Mouse (Mus musculus) ES-E14 (cell line): ENCODE results near the gene Fxr2. TPM values are rescaled to one million over a fixed set of nuclear protein-coding genes. Genes with fewer than 3 reads are reported as not detected.

Experiments used
- DNase-seq: peaks from one replicate; pipeline ENCODE4 v3.0.0-alpha.2; 2013; ENCODE audit warnings: low read depth, low spot score
- H3K27ac ChIP-seq: 2 replicates; pipeline ENCODE4 v1.5.1; 2012; ENCODE audit warnings: low read depth, mild to moderate bottlenecking, low read length, moderate library complexity, mixed read lengths; ENCODE audit not compliant: poor library complexity, insufficient read depth, severe bottlenecking
- H3K36me3 ChIP-seq: 2 replicates; pipeline ENCODE4 v1.6.1; 2012; ENCODE audit warnings: mild to moderate bottlenecking, low read length, moderate library complexity, mixed read lengths; ENCODE audit not compliant: control insufficient read depth, poor library complexity, insufficient read depth, severe bottlenecking
- H3K4me1 ChIP-seq, 2 experiments: fragments of 150-350 bp in 1 of 2; sonication (generic) in 1 of 2; 2 replicates each; pipeline ENCODE4 v1.6.1; 2012; ENCODE audit warnings: low read length in 2 of 2, mild to moderate bottlenecking in 1 of 2, mixed read lengths in 1 of 2; ENCODE audit not compliant: control insufficient read depth in 2 of 2, insufficient read depth in 2 of 2, poor library complexity in 1 of 2
- H3K4me3 ChIP-seq, 2 experiments: fragments of 150-350 bp in 1 of 2; sonication (generic) in 1 of 2; 2 replicates each; pipeline ENCODE4 v1.5.1; 2012; ENCODE audit warnings: low read length in 2 of 2, low read depth in 1 of 2, mild to moderate bottlenecking in 1 of 2, mixed read lengths in 1 of 2; ENCODE audit not compliant: insufficient read depth in 1 of 2, poor library complexity in 1 of 2, severe bottlenecking in 1 of 2
- H3K9ac ChIP-seq: 2 replicates; pipeline ENCODE4 v1.6.1; 2012; ENCODE audit warnings: low read depth, mild to moderate bottlenecking, low read length, mixed read lengths; ENCODE audit not compliant: poor library complexity, insufficient read depth, severe bottlenecking
- H3K9me3 ChIP-seq: fragments of 150-350 bp; sonication (generic); 2 replicates; pipeline ENCODE4 v1.6.1; 2012; ENCODE audit warnings: low read depth, mild to moderate bottlenecking, low read length; ENCODE audit not compliant: control insufficient read depth, insufficient read depth
- CHD2 ChIP-seq: IDR thresholded peaks from 2 replicates; pipeline ENCODE4 v1.6.1; 2014; ENCODE audit warnings: mild to moderate bottlenecking, low read depth, low read length, inconsistent platforms
- HCFC1 ChIP-seq: IDR thresholded peaks from 2 replicates; pipeline ENCODE4 v1.6.1; 2012; ENCODE audit warnings: low read length, inconsistent platforms, borderline replicate concordance; ENCODE audit not compliant: insufficient read depth
- MAFK ChIP-seq: IDR thresholded peaks from 2 replicates; pipeline ENCODE4 v1.6.1; 2014; ENCODE audit warnings: mild to moderate bottlenecking, low read depth, low read length, inconsistent platforms; ENCODE audit not compliant: insufficient read depth
- ZC3H11A ChIP-seq: IDR thresholded peaks from 2 replicates; pipeline ENCODE4 v1.6.1; 2012; ENCODE audit warnings: low read depth, mild to moderate bottlenecking, inconsistent platforms, low read length, borderline replicate concordance
- ZNF384 ChIP-seq: IDR thresholded peaks from 2 replicates; pipeline ENCODE4 v1.6.1; 2012; ENCODE audit warnings: low read depth, low read length, inconsistent platforms
- in situ Hi-C, 2 experiments: fragments of 600-800 bp; cut with MboI; formaldehyde crosslinking; loops; one replicate each; pipeline ENCODE4 v1.15.1; 2025; ENCODE audit warnings: low sequenced_read_pairs in 2 of 2, inconsistent platforms in 1 of 2; ENCODE audit not compliant: unreplicated experiment in 2 of 2
- total RNA-seq: library from RNA; depleted of rRNA; stranded (reverse); fragments of 300-350 nt; gene quantifications from 2 replicates; pipeline ENCODE4 v1.2.3, GENCODE M21; 2012

Fxr2 gene
- total RNA-seq, 1 experiment, result 161 TPM

DNA sequence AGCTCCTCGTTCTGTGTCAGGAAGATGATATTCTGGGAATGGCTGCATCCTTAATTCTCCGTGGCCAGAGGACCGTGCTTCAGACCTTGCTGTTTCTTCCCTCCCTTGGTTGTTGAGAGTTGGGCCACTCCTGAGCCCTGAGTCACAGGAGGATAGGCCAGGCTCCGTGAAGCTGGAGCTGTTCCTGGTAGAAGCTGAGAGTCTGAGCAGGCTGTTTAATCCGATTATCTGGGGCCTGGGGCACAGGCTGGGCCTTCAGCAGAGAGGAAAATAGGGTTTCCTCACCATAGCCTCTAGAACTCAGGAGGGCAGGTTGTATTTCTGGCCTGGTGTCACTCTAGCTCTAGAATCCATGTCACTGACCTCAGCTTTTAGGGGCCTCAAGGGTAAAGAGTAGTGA, 20.6 kb downstream of the Fxr2 start:
- Histone ChIP-seq H3K4me3 (no peak overlapping the region), H3K27ac (no peak overlapping the region), H3K36me3 (peaks cover 59% of the 10 kb centered on the region), H3K9ac (no peak overlapping the region), H3K4me1 (peaks cover 3 to 13% of the 10 kb centered on the region in 2 experiments; a peak in 3 of 4 replicates), H3K9me3 (no peaks in the 10 kb centered on the region)
- no peak for TF ChIP-seq MAFK
- no peak for TF ChIP-seq ZNF384
- TF ChIP-seq CHD2, result no peak
- TF ChIP-seq ZC3H11A, result no peak
- TF ChIP-seq HCFC1, result no peak
- in situ Hi-C loops, result loop anchor here in 1 of 2 experiments (10.0 kb wide), 1 partner anchor 61 kb away; no protein-coding TSS in a partner anchor
- no peak for DNase-seq

DNA sequence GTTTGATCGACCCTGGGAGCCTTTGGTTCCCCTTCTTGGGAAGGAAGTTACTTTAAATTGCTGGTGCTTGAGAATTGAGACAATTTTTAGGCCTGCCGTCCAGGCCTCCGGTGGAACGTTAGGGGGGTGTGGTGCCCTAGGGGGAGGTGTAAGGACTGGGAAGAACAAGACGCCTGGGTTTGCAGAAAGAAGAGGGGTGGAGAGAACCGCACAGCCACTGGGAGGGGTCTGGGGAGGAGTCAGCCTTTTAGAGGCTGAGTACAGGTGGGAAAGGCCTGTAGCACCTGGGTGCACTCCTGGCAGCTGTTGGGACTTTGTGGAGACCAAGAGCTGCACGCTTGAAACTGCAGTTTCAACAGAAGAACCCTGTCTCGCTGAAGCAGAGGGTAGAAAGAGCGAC, 22.0 kb downstream of the Fxr2 start:
- peak overlapping the region; percentile 71 to 76 for H3K4me3 ChIP-seq
- H3K27ac ChIP-seq, result peak overlapping the region; percentile 88
- H3K9ac ChIP-seq, result peak overlapping the region; percentile 78
- peaks cover 55% of the 10 kb centered on the region for H3K36me3 ChIP-seq
- H3K9me3 ChIP-seq, result no peaks in the 10 kb centered on the region
- H3K4me1 ChIP-seq, result peaks cover 3 to 17% of the 10 kb centered on the region in 2 experiments; a peak in 3 of 4 replicates
- peak; percentile 71 for DNase-seq
- in situ Hi-C loops, result loop anchor here in 1 of 2 experiments (10.0 kb wide), 1 partner anchor 60 kb away; no protein-coding TSS in a partner anchor
- TF ChIP-seq ZNF384 (no peak), ZC3H11A (no peak), CHD2 (no peak), HCFC1 (no peak)

- Histone ChIP-seq H3K4me3 (peak within 1 kb of the TSS; percentile 71 to 76), H3K4me1 (peaks cover 3 to 17% of the 10 kb centered on the region in 2 experiments; a peak in 3 of 4 replicates), H3K9me3 (no peaks in the 10 kb centered on the region), H3K27ac (peak within 1 kb of the TSS; percentile 88), H3K9ac (peak within 1 kb of the TSS; percentile 81), H3K36me3 (peaks cover 50% of the 10 kb centered on the region)
- DNase-seq, result no peak
- in situ Hi-C loops, result loop anchor here in 1 of 2 experiments (10.0 kb wide), 1 partner anchor 59 kb away; no protein-coding TSS in a partner anchor
- TF ChIP-seq ZC3H11A, result 0 out of 2 replicates have a peak, but pooled peaks have one; percentile 3
- TF ChIP-seq ZNF384, result no peak
These were observed 22.7 kb downstream of the Fxr2 start, which contains the start of gene Sox15 for GRCm38 (mm10) chr11:69655264-69656064. Sox15 (plus strand) TSS chr11:69655314.

DNA sequence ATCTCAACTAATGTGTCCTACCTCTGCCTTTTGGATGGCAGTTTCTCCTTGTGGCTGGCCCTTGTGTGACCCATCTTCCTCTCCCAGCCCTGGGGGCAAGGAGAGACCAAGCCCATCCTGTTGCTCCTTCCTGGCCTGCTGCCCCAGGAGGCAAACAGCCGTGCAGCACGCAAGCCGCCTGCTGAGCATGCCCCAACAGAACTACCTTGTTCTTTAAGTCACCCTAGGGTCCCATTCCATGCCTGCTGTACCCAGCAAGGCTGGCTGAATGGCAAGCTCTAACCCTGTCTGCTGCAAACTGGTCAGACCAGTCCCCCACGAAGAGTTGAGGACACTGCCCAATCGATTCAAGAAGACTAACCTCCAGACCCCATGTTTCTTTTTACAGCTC, 23.3 kb downstream of the Fxr2 start:
- peak overlapping the region; percentile 88; the same call in 1 of the 2 replicates for H3K27ac ChIP-seq
- peaks cover 3 to 14% of the 10 kb centered on the region in 2 experiments; a peak in 3 of 4 replicates for H3K4me1 ChIP-seq
- peak overlapping the region; percentile 81 for H3K9ac ChIP-seq
- TF ChIP-seq CHD2 (no peak), MAFK (no peak), HCFC1 (no peak), ZC3H11A (no peak), ZNF384 (no peak)
- in situ Hi-C loops, result loop anchor here in 1 of 2 experiments (10.0 kb wide), 1 partner anchor 59 kb away; no protein-coding TSS in a partner anchor
- peaks cover 44% of the 10 kb centered on the region for H3K36me3 ChIP-seq
- peak overlapping the region; percentile 71 to 76 for H3K4me3 ChIP-seq
- no peaks in the 10 kb centered on the region for H3K9me3 ChIP-seq
- DNase-seq, result no peak
